Mouse (Mus musculus): ENCODE measurements around the gene Hsd17b1. TPM values are rescaled to one million over a fixed set of nuclear protein-coding genes. Genes with fewer than 3 reads are reported as not detected.
A peak's percentile ranks its signal among the peaks of the same experiment; 100 is the strongest.

Hsd17b1 gene
- not detected for total RNA-seq (2021)
- long read RNA-seq, experiment 1: 0 reads
- long read RNA-seq, experiment 2: 0 reads

GRCm38 (mm10) chr11:101078121-101078520 lies at the start of gene Hsd17b1:
Gene Hsd17b1, plus strand, starts transcription at chr11:101078411.
- no peak for DNase-seq
- intact Hi-C loops (cut with DNase I): loop anchor here (5.0 kb wide), 1 partner anchor 321 kb away; the partner anchor contains the start of gene Kcnh4

GRCm38 (mm10) chr11:101029320-101029719 lies 48.9 kb upstream of the Hsd17b1 start:
- intact Hi-C loops (cut with DNase I): no loop called here
- no peak for DNase-seq

- no peak for DNase-seq
- intact Hi-C loops (cut with DNase I): no loop called here
These were observed 47.9 kb upstream of the Hsd17b1 start for GRCm38 (mm10) chr11:101030136-101030807.

- DNase-seq: no peak
- intact Hi-C loops (cut with DNase I): no loop called here
These were observed 47.4 kb upstream of the Hsd17b1 start for GRCm38 (mm10) chr11:101030808-101031156.

GRCm38 (mm10) chr11:101031470-101031869 lies 46.7 kb upstream of the Hsd17b1 start:
- no peak for DNase-seq
- intact Hi-C loops (cut with DNase I): no loop called here

GRCm38 (mm10) chr11:101033856-101034500 lies 44.2 kb upstream of the Hsd17b1 start:
- DNase-seq: no peak
- intact Hi-C loops (cut with DNase I): no loop called here

GRCm38 (mm10) chr11:101034614-101035327 lies 43.4 kb upstream of the Hsd17b1 start:
- intact Hi-C loops (cut with DNase I): no loop called here
- no peak for DNase-seq

- intact Hi-C loops (cut with DNase I): no loop called here
- DNase-seq: no peak
These were observed 42.9 kb upstream of the Hsd17b1 start for GRCm38 (mm10) chr11:101035328-101035695.

GRCm38 (mm10) chr11:101037795-101038194 lies 40.4 kb upstream of the Hsd17b1 start:
- intact Hi-C loops (cut with DNase I): no loop called here
- no peak for DNase-seq

- intact Hi-C loops (cut with DNase I): no loop called here
- DNase-seq: no peak
These were observed 32.4 kb upstream of the Hsd17b1 start for GRCm38 (mm10) chr11:101045826-101046225.

GRCm38 (mm10) chr11:101046440-101046839 lies 31.8 kb upstream of the Hsd17b1 start:
- DNase-seq: no peak
- intact Hi-C loops (cut with DNase I): no loop called here

GRCm38 (mm10) chr11:101047502-101047901 lies 30.7 kb upstream of the Hsd17b1 start:
- intact Hi-C loops (cut with DNase I): no loop called here
- DNase-seq: no peak

GRCm38 (mm10) chr11:101050359-101050758 lies 27.9 kb upstream of the Hsd17b1 start:
- intact Hi-C loops (cut with DNase I): loop anchor here (5.0 kb wide), 1 partner anchor 33 kb away; no protein-coding TSS in a partner anchor

GRCm38 (mm10) chr11:101051051-101051493 lies 27.1 kb upstream of the Hsd17b1 start:
- DNase-seq: no peak
- intact Hi-C loops (cut with DNase I): loop anchor here (5.0 kb wide), 1 partner anchor 34 kb away; no protein-coding TSS in a partner anchor

More at GRCm38 (mm10) chr11:101050359-101050758, 27.9 kb upstream of the Hsd17b1 start:
- no peak for DNase-seq

- intact Hi-C loops (cut with DNase I): loop anchor here (5.0 kb wide), 1 partner anchor 34 kb away; no protein-coding TSS in a partner anchor
- DNase-seq: no peak
These were observed 26.6 kb upstream of the Hsd17b1 start for GRCm38 (mm10) chr11:101051617-101052016.

- intact Hi-C loops (cut with DNase I): loop anchor here (5.0 kb wide), 1 partner anchor 36 kb away; no protein-coding TSS in a partner anchor
- DNase-seq: peak; percentile 78 to 85
These were observed 25.3 kb upstream of the Hsd17b1 start for GRCm38 (mm10) chr11:101052751-101053473.

GRCm38 (mm10) chr11:101053974-101054373 lies 24.2 kb upstream of the Hsd17b1 start:
- intact Hi-C loops (cut with DNase I): loop anchor here (5.0 kb wide), 1 partner anchor 37 kb away; no protein-coding TSS in a partner anchor
- no peak for DNase-seq

- intact Hi-C loops (cut with DNase I): no loop called here
- DNase-seq: no peak
These were observed 22.8 kb upstream of the Hsd17b1 start for GRCm38 (mm10) chr11:101055418-101055817.

- DNase-seq: peak; percentile 44 to 48
- intact Hi-C loops (cut with DNase I): loop anchor here (2.0 kb wide), 1 partner anchor 74 kb away; no protein-coding TSS in a partner anchor
These were observed 21.3 kb upstream of the Hsd17b1 start for GRCm38 (mm10) chr11:101056885-101057284.

- peak; percentile 78 to 88 for DNase-seq
- intact Hi-C loops (cut with DNase I): loop anchor here (2.0 kb wide), 1 partner anchor 75 kb away; no protein-coding TSS in a partner anchor
These were observed 20.4 kb upstream of the Hsd17b1 start for GRCm38 (mm10) chr11:101057860-101058259.
